Mouse (Mus musculus): ENCODE measurements around the gene Akr1d1. TPM values are rescaled to one million over a fixed set of nuclear protein-coding genes. Genes with fewer than 3 reads are reported as not detected.

Gene Akr1d1
- polyA plus RNA-seq, 1 experiment from 2014 or later, result not detected

DNA sequence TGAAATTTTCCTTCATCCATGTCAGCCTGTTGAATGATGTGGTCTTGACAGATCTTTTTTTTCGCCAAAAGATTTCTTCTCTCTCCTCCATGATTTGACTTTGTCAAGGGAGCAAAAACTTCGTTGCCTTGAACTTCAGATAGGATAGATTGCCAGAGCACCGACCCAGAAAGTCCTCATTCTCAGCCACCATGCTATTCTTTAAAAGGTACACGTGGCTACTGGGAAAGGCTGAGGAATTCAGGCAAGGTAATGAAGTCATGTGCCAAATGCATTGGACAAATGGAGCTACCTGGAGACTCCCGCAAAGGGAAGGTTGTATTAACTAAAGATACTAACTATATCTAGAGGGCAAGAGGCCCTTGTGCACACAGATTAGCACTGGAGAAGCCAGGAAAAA lies 8.8 kb downstream of the Akr1d1 start:
- no peaks in the 10 kb centered on the region for H3K79me2 ChIP-seq (ENCODE audit: inconsistent target)
- no peak overlapping the region for H3K4me3 ChIP-seq (ENCODE audit: inconsistent target)
- no peak overlapping the region for H3K27ac ChIP-seq
- no peaks in the 10 kb centered on the region for H3K36me3 ChIP-seq (ENCODE audit: inconsistent target)
- WGBS (ENCODE audit: missing documents), result 88% methylated on average over 5 of the region's 5 CpGs

DNA sequence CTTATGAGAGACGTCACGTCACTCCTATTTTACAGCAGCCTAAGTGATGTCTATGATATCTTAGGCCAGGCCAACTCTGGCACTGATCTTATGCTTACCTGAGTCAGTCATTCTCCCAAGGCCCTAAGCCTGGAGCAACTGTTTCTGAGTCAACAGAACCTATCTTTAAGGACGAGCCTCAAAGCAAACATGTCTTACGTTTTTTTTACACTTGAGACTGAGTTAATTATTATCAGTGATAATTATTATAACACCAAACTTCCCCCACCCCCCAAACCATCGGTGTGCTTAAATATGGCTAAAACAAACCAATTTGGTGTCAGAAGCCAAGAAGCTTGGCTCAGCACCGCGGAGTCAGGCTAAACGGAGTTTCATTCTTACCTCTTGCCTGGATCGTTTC lies 9.4 kb downstream of the Akr1d1 start:
- Histone ChIP-seq H3K79me2 (ENCODE audit: inconsistent target) (no peaks in the 10 kb centered on the region), H3K36me3 (ENCODE audit: inconsistent target) (no peaks in the 10 kb centered on the region), H3K27ac (no peak overlapping the region), H3K4me3 (ENCODE audit: inconsistent target) (no peak overlapping the region)
- WGBS (ENCODE audit: missing documents), result 92% methylated on average over 9 of the region's 9 CpGs

DNA sequence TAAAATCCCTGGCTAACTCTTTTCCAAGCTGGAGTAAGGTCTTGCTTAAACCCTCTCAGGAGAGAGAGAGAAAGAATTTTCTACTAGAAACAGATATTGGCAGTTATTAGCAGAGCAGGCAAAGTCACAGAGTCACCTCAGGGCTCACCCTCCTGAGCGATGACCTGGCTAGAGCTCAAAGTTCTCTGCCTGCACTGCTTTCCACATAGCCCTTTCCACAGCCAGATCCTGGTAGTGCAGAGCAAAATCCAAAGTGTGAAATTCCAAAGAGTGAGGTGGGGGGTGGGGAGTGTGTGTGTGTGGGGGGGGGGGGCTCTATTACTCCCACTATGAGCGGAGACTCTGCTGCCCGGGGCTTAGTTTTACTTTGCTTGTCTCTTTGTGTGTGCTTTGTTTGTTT lies 10.1 kb downstream of the Akr1d1 start:
- Histone ChIP-seq H3K36me3 (ENCODE audit: inconsistent target) (no peaks in the 10 kb centered on the region), H3K27ac (no peak overlapping the region), H3K4me3 (ENCODE audit: inconsistent target) (no peak overlapping the region), H3K79me2 (ENCODE audit: inconsistent target) (no peaks in the 10 kb centered on the region)
- 79% methylated on average over 2 of the region's 3 CpGs for WGBS (ENCODE audit: missing documents)

DNA sequence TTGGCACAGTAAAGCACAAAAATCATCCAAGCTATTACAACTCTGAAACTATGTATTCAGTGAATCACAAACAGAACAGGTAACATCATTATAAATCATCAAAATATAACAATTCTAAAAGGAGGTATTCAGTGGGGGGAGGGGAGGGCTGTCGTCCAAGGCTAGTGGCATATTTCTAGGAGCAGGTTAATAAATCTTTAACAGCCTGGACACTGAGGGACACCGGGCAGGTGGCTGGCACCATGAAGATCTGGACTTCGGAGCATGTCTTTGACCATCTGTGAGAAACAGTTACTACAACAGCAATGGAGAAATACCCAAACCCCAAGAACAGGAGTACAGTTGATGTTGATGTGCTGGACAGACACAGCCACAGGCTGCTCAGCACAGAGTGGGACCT lies 11.2 kb downstream of the Akr1d1 start:
- no peak overlapping the region for H3K27ac ChIP-seq
- no peak overlapping the region for H3K4me3 ChIP-seq (ENCODE audit: inconsistent target)
- H3K36me3 ChIP-seq (ENCODE audit: inconsistent target), result no peaks in the 10 kb centered on the region
- H3K79me2 ChIP-seq (ENCODE audit: inconsistent target), result no peaks in the 10 kb centered on the region
- WGBS (ENCODE audit: missing documents), result 85% methylated on average over 3 of the region's 3 CpGs

DNA sequence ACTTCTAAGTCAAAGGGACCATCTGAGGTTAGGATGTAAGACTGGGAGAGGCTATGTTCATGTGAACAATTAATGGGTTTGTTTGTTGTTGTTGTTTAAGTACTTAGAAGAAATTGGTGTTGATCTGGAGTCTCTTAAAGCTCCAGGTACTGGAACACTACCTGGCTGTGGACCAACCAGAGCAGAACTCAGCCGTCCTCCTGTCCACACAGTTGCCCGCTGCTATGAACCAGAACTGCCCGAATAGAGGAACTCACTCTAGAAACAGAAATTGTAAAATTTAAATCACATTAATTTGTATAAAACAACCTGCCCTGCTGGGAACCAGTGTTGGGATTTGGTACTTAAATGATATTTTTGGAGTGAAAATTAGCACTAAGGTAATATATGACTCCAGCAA lies 12.2 kb downstream of the Akr1d1 start:
- Histone ChIP-seq H3K79me2 (ENCODE audit: inconsistent target) (no peaks in the 10 kb centered on the region), H3K36me3 (ENCODE audit: inconsistent target) (no peaks in the 10 kb centered on the region), H3K4me3 (ENCODE audit: inconsistent target) (no peak overlapping the region), H3K27ac (no peak overlapping the region)
- WGBS (ENCODE audit: missing documents), result 97% methylated on average over 3 of the region's 3 CpGs

DNA sequence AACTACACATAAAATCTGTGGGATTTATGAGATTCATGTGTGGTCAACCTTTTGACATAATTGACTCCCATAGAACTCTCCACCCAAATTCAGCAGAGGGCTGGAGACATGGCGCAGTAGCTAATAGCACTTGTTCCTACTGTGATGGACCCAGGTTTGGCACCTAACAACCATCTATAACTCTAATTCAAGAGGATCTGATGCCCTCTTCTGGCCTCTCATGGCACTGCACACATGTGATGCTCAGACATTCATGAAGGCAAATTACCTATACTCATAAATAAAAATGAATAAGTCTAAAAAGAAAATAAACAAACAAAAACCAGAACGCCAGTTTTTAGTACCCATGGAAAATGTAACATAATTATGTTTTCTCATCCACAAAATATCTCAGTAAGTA lies 22.8 kb downstream of the Akr1d1 start:
- Histone ChIP-seq H3K79me2 (ENCODE audit: inconsistent target) (no peaks in the 10 kb centered on the region), H3K4me3 (ENCODE audit: inconsistent target) (no peak overlapping the region), H3K27ac (no peak overlapping the region), H3K36me3 (ENCODE audit: inconsistent target) (no peaks in the 10 kb centered on the region)
- 94% methylated on average over 2 of the region's 2 CpGs for WGBS (ENCODE audit: missing documents)

DNA sequence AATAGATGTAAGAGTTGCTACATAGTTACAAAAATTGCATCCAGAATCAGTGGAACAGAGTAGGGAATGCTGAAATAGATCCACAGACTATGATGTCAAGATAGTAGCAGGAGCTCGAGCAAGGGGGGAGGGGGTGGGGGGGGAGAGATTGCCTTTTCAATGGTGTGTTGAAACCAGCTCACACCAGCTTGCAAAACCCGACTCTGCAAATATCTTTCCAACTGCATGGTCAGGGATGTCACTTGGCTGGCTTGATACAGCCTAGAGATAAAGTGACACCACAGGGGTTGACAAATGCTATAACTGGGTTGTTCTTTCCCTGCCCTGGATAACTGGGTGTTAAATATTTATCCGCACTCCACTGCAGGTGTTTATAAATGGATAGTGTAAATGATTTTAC lies 24.0 kb downstream of the Akr1d1 start:
- Histone ChIP-seq H3K79me2 (ENCODE audit: inconsistent target) (no peaks in the 10 kb centered on the region), H3K4me3 (ENCODE audit: inconsistent target) (no peak overlapping the region), H3K36me3 (ENCODE audit: inconsistent target) (no peaks in the 10 kb centered on the region), H3K27ac (no peak overlapping the region)
- 85% methylated on average over 3 of the region's 3 CpGs for WGBS (ENCODE audit: missing documents)

DNA sequence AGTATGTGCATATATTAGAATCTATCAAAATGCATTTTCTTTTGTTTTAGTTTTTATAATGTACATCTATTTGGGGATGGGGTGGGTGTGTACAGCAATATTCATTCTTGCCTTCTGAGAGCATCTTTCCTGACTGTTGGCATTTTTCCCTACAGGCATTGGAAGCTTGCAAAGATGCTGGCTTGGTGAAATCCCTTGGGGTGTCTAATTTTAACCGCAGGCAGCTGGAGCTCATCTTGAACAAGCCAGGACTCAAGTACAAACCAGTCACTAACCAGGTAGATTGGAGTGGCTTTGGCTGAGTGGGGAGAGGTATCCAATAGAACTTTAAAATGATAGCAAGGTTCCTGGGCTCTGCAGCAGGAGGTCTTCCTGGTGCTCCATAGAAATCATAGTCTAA lies 24.4 kb downstream of the Akr1d1 start:
- Histone ChIP-seq H3K36me3 (ENCODE audit: inconsistent target) (no peaks in the 10 kb centered on the region), H3K27ac (no peak overlapping the region), H3K4me3 (ENCODE audit: inconsistent target) (no peak overlapping the region), H3K79me2 (ENCODE audit: inconsistent target) (no peaks in the 10 kb centered on the region)
- WGBS (ENCODE audit: missing documents), result 100% methylated on average over 1 of the region's 1 CpGs

DNA sequence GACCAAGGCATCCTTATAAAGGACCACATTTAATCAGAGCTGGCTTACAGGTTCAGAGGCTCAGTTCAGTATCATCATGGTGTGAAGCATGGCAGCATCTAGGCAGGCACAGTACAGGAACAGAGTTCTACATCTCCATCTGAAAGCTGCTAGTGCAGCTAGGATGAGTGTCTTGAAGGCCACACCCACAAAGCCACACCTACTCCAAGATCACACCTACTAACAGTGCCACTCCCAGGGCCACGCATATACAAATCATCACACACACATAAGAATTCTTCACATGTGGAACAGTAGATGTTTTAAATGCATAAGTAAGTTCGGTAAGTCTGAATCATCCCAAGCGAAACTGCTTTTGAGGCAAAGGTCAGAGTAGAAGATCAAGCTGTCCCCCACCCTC lies 33.9 kb downstream of the Akr1d1 start:
- H3K4me3 ChIP-seq (ENCODE audit: inconsistent target), result no peak overlapping the region
- WGBS (ENCODE audit: missing documents), result 67% methylated on average over 1 of the region's 3 CpGs
- no peaks in the 10 kb centered on the region for H3K79me2 ChIP-seq (ENCODE audit: inconsistent target)
- no peaks in the 10 kb centered on the region for H3K36me3 ChIP-seq (ENCODE audit: inconsistent target)
- H3K27ac ChIP-seq, result no peak overlapping the region

DNA sequence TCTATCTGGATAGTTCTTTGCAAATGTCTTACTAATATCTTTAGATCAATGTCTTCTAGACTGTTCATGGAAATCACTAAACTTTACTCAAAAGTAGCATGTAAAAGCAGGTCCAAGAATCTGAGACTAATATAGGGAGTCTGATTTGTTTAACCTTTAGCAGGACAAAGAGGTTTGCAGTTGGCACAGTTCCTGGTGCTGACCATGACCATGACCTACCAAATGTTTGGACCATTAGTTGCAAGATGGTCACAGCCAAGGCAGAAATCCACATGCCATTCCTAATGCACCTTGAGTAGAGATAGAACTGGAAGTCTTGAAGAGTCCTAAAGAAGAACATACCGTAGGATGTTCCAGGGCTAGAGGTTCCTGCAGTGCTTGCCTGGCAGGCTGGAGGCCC lies 37.4 kb downstream of the Akr1d1 start:
- no peak overlapping the region for H3K4me3 ChIP-seq (ENCODE audit: inconsistent target)
- H3K79me2 ChIP-seq (ENCODE audit: inconsistent target), result no peaks in the 10 kb centered on the region
- no peaks in the 10 kb centered on the region for H3K36me3 ChIP-seq (ENCODE audit: inconsistent target)
- 86% methylated on average over 1 of the region's 1 CpGs for WGBS (ENCODE audit: missing documents)
- no peak overlapping the region for H3K27ac ChIP-seq

DNA sequence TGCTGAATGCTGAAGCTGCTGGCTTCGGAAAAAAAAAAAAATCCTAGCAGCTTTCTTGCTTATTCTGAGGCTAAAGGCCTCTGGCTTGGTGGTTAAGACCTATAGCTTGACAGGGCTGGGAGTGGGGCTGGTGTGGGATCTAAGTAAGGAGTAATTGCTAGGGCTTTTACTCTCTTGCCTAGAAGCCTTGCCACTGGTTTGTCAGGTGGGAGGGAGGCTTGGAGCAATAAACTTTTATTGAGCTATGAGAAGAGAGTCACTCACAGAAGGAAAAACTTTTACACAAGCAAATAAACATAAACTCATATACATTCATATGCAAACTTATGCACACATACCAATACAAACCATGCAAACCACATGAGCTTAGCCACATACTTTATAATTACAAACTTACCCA lies 42.0 kb downstream of the Akr1d1 start:
- WGBS (ENCODE audit: missing documents), result 40% methylated on average over 1 of the region's 1 CpGs
- Histone ChIP-seq H3K27ac (no peak overlapping the region), H3K4me3 (ENCODE audit: inconsistent target) (no peak overlapping the region), H3K36me3 (ENCODE audit: inconsistent target) (no peaks in the 10 kb centered on the region), H3K79me2 (ENCODE audit: inconsistent target) (no peaks in the 10 kb centered on the region)

DNA sequence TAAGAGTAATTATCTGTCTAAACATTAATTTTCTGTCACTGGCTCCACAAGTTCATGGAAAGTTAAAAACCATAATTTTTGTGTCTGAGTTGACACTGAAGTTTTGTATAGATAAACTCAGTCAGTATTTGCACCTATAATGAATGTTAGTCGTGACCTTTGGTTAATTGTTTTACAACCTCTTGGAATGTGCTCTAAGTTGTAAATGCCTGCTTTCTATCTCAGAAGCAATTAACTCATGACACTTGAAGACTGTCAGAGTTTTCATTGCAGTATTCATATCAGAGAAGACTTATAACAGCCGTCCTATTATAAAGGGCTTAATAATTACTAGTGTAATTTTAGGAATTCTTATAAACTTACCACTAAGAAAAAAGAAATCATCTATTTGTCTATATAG lies 43.0 kb downstream of the Akr1d1 start:
- WGBS (ENCODE audit: missing documents), result 83% methylated on average over 2 of the region's 2 CpGs
- no peaks in the 10 kb centered on the region for H3K36me3 ChIP-seq (ENCODE audit: inconsistent target)
- no peaks in the 10 kb centered on the region for H3K79me2 ChIP-seq (ENCODE audit: inconsistent target)
- no peak overlapping the region for H3K27ac ChIP-seq
- H3K4me3 ChIP-seq (ENCODE audit: inconsistent target), result no peak overlapping the region

DNA sequence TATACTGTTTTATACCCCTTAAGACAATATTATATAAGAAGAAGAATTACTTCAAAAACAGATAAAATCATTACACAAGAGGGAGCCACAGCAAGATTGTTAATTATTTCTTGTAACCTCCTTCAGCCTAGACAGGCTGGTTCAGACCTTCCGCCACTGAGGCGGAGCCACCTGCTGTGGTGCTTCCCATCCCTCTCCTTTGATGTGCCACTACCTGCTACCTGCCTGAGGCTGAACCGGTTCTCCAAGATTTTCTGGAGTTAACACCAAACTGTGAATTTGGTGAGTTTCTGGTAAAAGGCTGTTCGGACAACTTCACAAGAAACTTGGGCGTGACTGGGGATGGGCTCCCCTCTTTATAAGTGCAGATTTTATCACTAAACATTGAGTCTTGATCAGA lies 50.5 kb downstream of the Akr1d1 start:
- H3K36me3 ChIP-seq (ENCODE audit: inconsistent target), result no peaks in the 10 kb centered on the region
- no peaks in the 10 kb centered on the region for H3K79me2 ChIP-seq (ENCODE audit: inconsistent target)
- 92% methylated on average over 5 of the region's 5 CpGs for WGBS (ENCODE audit: missing documents)
- H3K4me3 ChIP-seq (ENCODE audit: inconsistent target), result no peak overlapping the region
- no peak overlapping the region for H3K27ac ChIP-seq

DNA sequence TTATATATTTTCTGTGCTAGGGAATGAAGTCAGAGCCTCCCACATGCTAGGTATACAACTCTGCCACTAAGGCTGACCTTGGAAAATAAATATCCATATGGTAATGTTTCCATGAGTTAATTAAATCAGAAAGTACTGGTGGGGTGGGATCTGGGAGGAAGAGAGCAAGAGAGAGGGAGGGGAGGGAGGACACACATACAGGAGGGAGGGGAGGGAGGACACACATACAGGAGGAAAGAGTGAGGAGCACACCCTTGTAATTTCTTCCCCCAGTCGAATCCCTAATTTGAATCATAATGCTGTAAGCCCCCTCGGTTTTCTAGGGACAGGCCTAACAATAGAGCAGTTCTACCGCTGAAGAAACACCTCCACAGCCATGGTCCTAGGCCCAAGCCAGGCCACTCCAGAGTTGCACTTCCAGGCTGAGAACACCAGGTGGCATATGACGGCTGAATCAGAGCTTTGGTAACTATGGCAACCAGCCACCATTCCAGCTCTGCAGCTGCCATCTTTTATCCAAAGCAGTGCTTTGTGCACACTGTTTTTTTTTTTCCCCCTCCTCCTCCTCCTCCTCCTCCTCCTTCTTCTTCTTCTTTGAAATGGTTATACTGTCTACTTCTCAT lies 59.5 kb downstream of the Akr1d1 start:
- Histone ChIP-seq H3K4me3 (ENCODE audit: inconsistent target) (no peak overlapping the region), H3K36me3 (ENCODE audit: inconsistent target) (no peaks in the 10 kb centered on the region), H3K79me2 (ENCODE audit: inconsistent target) (no peaks in the 10 kb centered on the region), H3K27ac (no peak overlapping the region)
- 55% methylated on average over 4 of the region's 4 CpGs for WGBS (ENCODE audit: missing documents)

DNA sequence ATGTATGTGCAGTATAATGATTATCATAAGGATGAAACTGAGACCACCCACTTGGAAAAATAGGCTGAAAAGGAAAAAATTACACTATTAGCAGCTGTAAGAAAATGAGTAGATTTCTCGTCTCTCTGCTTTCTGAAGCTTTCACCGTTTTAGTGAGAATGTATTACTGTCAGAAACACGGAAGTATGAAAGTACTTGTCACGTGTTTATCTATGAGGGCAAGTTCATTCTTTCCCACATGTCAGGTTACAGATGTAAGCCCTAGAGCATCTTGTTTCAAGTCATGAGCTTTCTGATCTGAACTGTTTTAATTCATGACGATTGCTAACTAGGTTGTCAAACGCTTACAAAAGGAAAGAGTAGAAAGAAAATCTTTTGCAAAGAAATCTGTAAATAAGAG lies 60.8 kb downstream of the Akr1d1 start:
- H3K36me3 ChIP-seq (ENCODE audit: inconsistent target), result no peaks in the 10 kb centered on the region
- no peaks in the 10 kb centered on the region for H3K79me2 ChIP-seq (ENCODE audit: inconsistent target)
- 96% methylated on average over 6 of the region's 6 CpGs for WGBS (ENCODE audit: missing documents)
- H3K27ac ChIP-seq, result no peak overlapping the region
- no peak overlapping the region for H3K4me3 ChIP-seq (ENCODE audit: inconsistent target)
